1 mouse cellular context compared by ENCODE assay signal in the genomic region with DNA sequence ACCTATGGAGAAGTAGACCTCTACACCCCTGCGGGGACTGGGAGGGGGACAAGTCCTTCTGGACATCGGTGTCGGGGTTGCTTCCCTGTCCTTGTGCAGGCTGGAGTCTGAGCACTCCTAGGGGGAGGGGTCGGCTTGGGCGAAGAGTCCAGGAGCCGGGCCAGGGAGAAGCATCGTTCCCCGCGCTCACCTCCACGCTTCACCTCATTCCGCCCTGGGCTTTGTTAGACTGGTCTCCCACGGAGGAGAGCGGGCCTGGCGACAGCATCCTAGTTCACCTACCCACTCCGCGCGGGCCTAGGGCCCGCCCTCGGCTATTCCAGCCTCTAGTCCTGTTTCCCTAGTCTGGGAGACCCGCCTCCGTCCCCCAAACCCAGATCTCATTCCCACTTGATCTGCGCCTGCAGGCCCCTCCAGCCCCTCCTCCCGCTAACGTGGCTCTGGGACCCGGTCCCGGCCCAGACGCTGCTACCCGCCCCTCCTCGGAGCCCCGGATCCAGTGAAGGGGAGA.
TF ChIP-seq lines count a peak whose summit lies in the region.

No protein-coding gene starts in this region.

TF ChIP-seq in MEL, 35 proteins besides CTCF, POLR2A, EP300 and RAD21:
- TF ChIP-seq ZKSCAN1 (IDR thresholded peaks at IDR 0.05; ENCODE audit: low read depth, low read length) (no peak), TAL1 (IDR thresholded peaks at IDR 0.05; ENCODE audit: low read length) (no peak), TBP (IDR thresholded peaks at IDR 0.05; ENCODE audit: low read depth, low read length) (no peak), ZNF384 (IDR thresholded peaks at IDR 0.05; ENCODE audit: low read depth, low read length) (no peak), MAZ (IDR thresholded peaks at IDR 0.05; ENCODE audit: low read depth, low read length) (no peak), CHD1 (IDR thresholded peaks at IDR 0.05; ENCODE audit: low read depth, low read length) (no peak), SMC3 (IDR thresholded peaks at IDR 0.05; ENCODE audit: low read depth, low read length) (no peak), JUND (IDR thresholded peaks at IDR 0.05; ENCODE audit: low read depth, low read length) (no peak), ZMIZ1 (IDR thresholded peaks at IDR 0.05; ENCODE audit: low read depth, low read length) (no peak)
